Mouse (Mus musculus): ENCODE data around the gene D130043K22Rik. TPM values are rescaled to one million over a fixed set of nuclear protein-coding genes. Genes with fewer than 3 reads are reported as not detected.

Gene D130043K22Rik
- polyA plus RNA-seq, 1 experiment from 2014 or later: 0.48 TPM

DNA sequence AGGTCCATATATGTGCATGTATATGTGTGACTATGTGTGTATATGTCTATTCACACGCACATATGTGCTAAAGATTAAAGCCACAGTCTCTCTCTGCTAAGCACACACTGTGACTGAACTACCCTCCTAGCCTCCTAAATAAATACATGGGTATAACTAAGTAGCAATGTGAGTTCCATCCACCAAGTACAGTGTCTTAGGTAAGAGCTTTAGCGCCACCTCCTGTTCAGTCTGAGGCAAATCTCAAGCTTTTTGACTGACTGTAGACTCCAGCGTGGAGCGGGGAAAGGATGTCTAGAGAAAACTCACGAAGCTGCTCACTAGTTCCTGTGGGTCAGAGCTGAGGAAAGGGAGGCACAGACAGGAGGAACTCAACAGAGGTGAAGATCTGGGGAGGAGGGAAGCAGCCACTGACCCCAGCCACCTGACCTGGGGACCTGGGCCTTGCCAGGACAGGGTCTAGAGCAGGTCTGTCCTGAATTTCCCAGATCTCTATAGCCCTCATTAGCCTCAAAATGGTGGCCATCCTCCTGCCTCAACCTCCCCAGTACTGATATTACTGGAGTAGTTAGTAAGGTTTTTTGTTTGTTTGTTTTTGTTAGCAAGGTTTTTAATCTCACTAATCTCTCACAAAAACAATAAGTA, 75.5 kb downstream of the D130043K22Rik start:
- H3K4me3 ChIP-seq: no peak overlapping the region
- no peaks in the 10 kb centered on the region for H3K4me1 ChIP-seq
- peak; percentile 39 for DNase-seq (ENCODE audit: low spot score)
- H3K9me3 ChIP-seq (replicated peaks): no peaks in the 10 kb centered on the region
- WGBS: 31% methylated on average over 5 of the region's 5 CpGs
- H3K27me3 ChIP-seq (ENCODE audit: low read depth, poor library complexity, severe bottlenecking): no peaks in the 10 kb centered on the region
- no peak overlapping the region for H3K27ac ChIP-seq (replicated peaks)
- peaks cover 55% of the 10 kb centered on the region for H3K36me3 ChIP-seq

- 90% methylated on average over 6 of the region's 6 CpGs for WGBS
- H3K4me3 ChIP-seq: no peak overlapping the region
- H3K36me3 ChIP-seq: peaks cover 60% of the 10 kb centered on the region
- H3K9me3 ChIP-seq (replicated peaks): no peaks in the 10 kb centered on the region
- no peaks in the 10 kb centered on the region for H3K27me3 ChIP-seq (ENCODE audit: low read depth, poor library complexity, severe bottlenecking)
- H3K27ac ChIP-seq (replicated peaks): no peak overlapping the region
- H3K4me1 ChIP-seq: no peaks in the 10 kb centered on the region
- no peak for DNase-seq (ENCODE audit: low spot score)
Observed at GRCm38 (mm10) chr13:24921281-24921680, 76.3 kb downstream of the D130043K22Rik start.

DNA sequence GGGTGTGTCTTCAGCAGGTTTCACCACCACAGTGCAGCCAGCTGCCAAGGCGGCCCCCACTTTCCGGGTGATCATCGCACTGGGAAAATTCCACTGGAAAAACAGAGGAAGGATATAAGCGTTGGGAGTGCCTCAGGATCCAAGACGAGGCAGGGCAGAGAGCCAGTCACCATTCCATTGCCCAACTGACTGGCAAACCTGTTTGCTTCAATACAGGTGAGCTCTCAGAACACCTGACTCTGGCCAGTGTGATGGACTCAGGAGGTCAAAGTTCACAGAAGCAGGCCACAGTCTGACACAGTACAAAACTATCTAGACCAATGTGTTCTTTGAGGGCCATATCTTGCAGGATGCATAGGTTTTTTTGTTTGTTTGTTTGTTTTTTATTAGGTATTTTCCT, 79.1 kb downstream of the D130043K22Rik start:
- Histone ChIP-seq H3K27ac (replicated peaks) (no peak overlapping the region), H3K27me3 (ENCODE audit: low read depth, poor library complexity, severe bottlenecking) (no peaks in the 10 kb centered on the region), H3K9me3 (replicated peaks) (no peaks in the 10 kb centered on the region), H3K4me1 (no peaks in the 10 kb centered on the region), H3K36me3 (peaks cover 45% of the 10 kb centered on the region), H3K4me3 (no peak overlapping the region)
- no peak for DNase-seq (ENCODE audit: low spot score)
- 94% methylated on average over 5 of the region's 5 CpGs for WGBS

GRCm38 (mm10) chr13:24930591-24930990, 85.7 kb downstream of the D130043K22Rik start:
- Histone ChIP-seq H3K27ac (replicated peaks) (no peak overlapping the region), H3K4me3 (no peak overlapping the region), H3K9me3 (replicated peaks) (no peaks in the 10 kb centered on the region), H3K36me3 (peaks cover 14% of the 10 kb centered on the region), H3K27me3 (ENCODE audit: low read depth, poor library complexity, severe bottlenecking) (no peaks in the 10 kb centered on the region), H3K4me1 (no peaks in the 10 kb centered on the region)
- no peak for DNase-seq (ENCODE audit: low spot score)

- Histone ChIP-seq H3K27me3 (ENCODE audit: low read depth, poor library complexity, severe bottlenecking) (peaks cover 5% of the 10 kb centered on the region), H3K4me1 (peaks cover 17% of the 10 kb centered on the region), H3K27ac (replicated peaks) (no peak overlapping the region), H3K36me3 (peaks cover 15% of the 10 kb centered on the region; the same call in 1 of the 2 replicates), H3K9me3 (replicated peaks) (no peaks in the 10 kb centered on the region), H3K4me3 (no peak overlapping the region)
- 95% methylated on average over 7 of the region's 7 CpGs for WGBS
- no peak for DNase-seq (ENCODE audit: low spot score)
Observed at GRCm38 (mm10) chr13:24933199-24933598, 88.3 kb downstream of the D130043K22Rik start.

DNA sequence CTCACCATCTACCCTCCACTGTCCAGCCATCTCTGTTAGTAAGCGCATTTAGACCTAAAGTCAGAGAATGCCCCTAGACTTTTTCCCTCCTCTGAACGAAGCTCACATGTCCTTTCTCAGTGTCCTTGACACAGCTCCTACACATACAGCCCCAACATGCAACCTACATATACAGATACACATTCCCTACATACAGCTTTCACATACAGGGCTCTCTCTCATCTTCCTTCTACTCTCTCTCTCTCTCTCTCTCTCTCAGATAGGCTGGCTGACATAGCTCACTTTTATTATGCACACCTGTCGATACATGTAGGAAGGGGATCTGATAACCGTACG, 91.8 kb downstream of the D130043K22Rik start:
- H3K36me3 ChIP-seq: peaks cover 15% of the 10 kb centered on the region; the same call in 1 of the 2 replicates
- H3K4me3 ChIP-seq: peak overlapping the region; percentile 89
- H3K9me3 ChIP-seq (replicated peaks): no peaks in the 10 kb centered on the region
- no peak for DNase-seq (ENCODE audit: low spot score)
- H3K27me3 ChIP-seq (ENCODE audit: low read depth, poor library complexity, severe bottlenecking): peaks cover 10% of the 10 kb centered on the region
- H3K4me1 ChIP-seq: peaks cover 22% of the 10 kb centered on the region
- whole genome bisulfite sequencing: 64% methylated on average over 5 of the region's 5 CpGs
- H3K27ac ChIP-seq (replicated peaks): peak overlapping the region; percentile 92; the same call in 1 of the 2 replicates

DNA sequence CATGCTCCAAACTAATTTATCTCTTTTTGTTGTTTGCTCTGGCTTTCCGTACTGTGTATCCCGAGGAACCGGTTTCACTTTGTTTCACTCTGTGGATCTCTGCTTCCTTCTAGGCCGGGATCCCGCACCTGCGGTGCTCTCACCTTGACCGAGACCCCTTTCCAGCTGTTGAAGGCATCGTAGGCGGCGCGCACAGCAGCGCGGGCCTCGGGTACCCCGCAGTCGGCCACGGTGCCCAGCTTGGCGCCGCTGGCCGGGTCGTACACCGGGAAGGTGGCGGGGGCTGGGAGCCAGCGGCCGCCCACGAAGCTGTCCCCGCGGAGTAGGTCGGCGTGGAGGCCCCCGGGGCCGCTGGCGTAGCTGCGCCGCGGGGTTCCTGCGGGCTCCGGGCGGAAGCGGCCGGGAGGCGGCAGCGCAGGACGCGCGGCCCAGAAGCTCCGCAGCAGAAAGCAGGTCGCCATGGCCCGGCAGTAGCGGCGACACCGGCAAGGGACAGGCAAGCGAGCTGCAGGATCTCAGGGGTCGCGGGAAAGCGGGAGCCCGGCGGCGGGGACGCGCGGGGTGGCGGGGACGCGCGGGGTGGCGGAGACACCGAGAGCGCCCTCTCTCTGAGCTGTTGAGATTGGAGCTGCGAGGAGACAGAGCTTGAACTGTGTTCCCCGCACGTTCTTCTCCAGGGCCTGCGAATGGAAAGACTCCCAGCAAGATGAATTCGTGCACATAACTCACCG, 92.3 kb downstream of the D130043K22Rik start, which contains the start of gene Aldh5a1:
Gene Aldh5a1 (minus strand): TSS at position 554 of the 731 bp plus-strand sequence.
- WGBS: under 1% methylated on average over 75 of the region's 75 CpGs
- Histone ChIP-seq H3K4me3 (peak within 1 kb of the TSS; percentile 89), H3K27ac (replicated peaks) (peak within 1 kb of the TSS; percentile 92), H3K36me3 (peaks cover 15% of the 10 kb centered on the region; the same call in 1 of the 2 replicates), H3K4me1 (peaks cover 22% of the 10 kb centered on the region), H3K9me3 (replicated peaks) (no peaks in the 10 kb centered on the region), H3K27me3 (ENCODE audit: low read depth, poor library complexity, severe bottlenecking) (peaks cover 10% of the 10 kb centered on the region)
- peak; percentile 86 for DNase-seq (ENCODE audit: low spot score)

DNA sequence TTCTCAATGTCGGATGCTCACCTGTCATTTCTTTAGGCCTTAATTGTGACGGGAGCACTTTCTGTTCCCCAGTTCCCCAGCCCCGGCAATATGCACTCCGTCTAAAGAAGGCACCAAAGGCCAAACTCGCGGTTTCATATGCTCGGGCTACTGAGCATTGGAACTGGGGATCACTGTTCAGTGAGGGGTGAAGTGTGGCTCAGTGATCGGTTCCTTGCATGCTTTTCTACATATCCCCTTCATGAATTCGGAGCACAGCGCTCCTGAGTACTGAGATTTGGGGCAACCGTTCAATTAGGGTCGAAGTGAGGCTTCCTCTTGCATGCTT, 92.9 kb downstream of the D130043K22Rik start:
- Histone ChIP-seq H3K36me3 (peaks cover 15% of the 10 kb centered on the region; the same call in 1 of the 2 replicates), H3K9me3 (replicated peaks) (no peaks in the 10 kb centered on the region), H3K4me1 (peaks cover 27% of the 10 kb centered on the region), H3K27ac (replicated peaks) (peak overlapping the region; percentile 92), H3K27me3 (ENCODE audit: low read depth, poor library complexity, severe bottlenecking) (peaks cover 10% of the 10 kb centered on the region), H3K4me3 (peak overlapping the region; percentile 89)
- 19% methylated on average over 12 of the region's 12 CpGs for WGBS
- DNase-seq (ENCODE audit: low spot score): no peak

DNA sequence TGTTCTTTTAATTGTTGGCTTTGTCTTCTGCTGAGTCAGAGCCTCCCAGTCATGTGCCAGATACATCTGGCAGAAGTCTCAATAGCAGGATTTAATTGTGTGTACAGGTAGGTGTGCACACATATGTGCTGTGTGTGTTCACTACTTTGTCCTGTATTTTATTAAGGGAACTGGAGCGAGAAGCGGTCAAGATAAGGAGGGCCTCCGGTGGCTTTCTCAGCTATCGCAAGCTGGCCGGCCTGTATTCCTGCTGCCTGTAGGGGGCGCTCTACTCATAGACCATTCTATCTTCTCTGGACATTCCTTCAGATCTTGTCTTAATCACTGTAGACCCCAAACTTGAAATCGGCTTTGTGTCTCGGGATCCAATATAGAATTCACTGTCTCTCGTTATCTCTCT, 93.7 kb downstream of the D130043K22Rik start:
- peaks cover 10% of the 10 kb centered on the region for H3K27me3 ChIP-seq (ENCODE audit: low read depth, poor library complexity, severe bottlenecking)
- H3K9me3 ChIP-seq (replicated peaks): no peaks in the 10 kb centered on the region
- 32% methylated on average over 9 of the region's 9 CpGs for WGBS
- H3K27ac ChIP-seq (replicated peaks): no peak overlapping the region
- peaks cover 15% of the 10 kb centered on the region; the same call in 1 of the 2 replicates for H3K36me3 ChIP-seq
- H3K4me1 ChIP-seq: peaks cover 28% of the 10 kb centered on the region
- peak; percentile 70 for DNase-seq (ENCODE audit: low spot score)
- H3K4me3 ChIP-seq: no peak overlapping the region

DNA sequence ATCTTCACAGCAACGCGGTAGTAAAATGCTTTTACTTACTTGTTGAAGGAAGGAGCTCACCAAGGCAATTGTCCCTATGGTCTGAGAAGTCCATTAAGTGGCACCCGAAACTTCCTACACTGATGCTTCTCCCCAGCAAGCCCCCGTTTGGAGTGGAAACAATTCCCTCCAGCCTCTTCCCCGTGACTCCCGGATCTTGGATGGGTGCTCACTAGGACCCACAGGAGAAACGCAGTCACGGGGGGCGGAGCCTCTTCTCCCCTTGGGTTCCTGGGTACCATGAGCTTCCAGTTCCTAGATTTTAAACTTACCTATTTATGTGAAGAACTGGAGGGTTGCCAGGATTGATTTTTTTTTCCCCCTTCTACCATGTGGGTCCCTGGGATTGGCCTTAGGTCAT, 94.5 kb downstream of the D130043K22Rik start:
- H3K27ac ChIP-seq (replicated peaks): no peak overlapping the region
- no peak overlapping the region for H3K4me3 ChIP-seq
- no peaks in the 10 kb centered on the region for H3K9me3 ChIP-seq (replicated peaks)
- H3K36me3 ChIP-seq: peaks cover 12% of the 10 kb centered on the region; the same call in 1 of the 2 replicates
- DNase-seq (ENCODE audit: low spot score): no peak
- H3K4me1 ChIP-seq: peaks cover 28% of the 10 kb centered on the region
- peaks cover 10% of the 10 kb centered on the region for H3K27me3 ChIP-seq (ENCODE audit: low read depth, poor library complexity, severe bottlenecking)
- WGBS: 89% methylated on average over 9 of the region's 9 CpGs

DNA sequence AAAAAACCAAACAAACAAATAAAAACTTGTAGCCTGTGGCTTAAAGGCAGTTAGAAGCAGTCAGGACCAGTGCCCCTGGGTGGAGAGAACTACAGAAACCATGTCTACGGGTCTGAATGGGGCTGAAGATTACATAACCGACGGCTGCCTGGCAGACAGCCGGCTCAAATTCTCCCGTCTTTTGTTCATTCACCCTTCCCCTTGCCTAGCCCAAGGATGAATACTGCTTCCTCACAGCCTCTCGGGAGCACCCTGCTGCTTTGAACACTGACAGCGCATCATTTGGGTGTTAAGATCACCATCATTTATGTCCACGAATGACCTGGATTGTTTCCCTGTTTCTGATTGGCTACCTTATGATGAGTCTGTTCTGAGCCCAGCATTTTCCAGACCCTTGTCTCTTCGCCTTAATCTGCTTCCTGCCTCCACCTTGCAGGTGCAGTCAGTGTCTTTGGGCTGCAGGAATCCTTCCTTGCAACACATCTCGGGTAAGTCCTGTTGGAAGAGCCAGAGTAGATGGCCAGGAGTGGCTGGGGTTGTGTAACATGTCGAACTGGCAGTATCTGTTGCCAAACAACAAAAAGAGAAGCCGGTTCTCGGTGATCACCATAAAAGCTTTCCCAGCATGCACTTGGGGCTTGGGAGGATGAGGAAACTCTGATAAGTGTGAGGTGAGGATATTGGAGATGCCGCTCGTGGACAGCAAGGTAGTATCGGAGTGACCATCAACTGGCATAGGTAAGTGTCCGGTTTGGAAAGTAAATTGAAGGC, 97.8 kb downstream of the D130043K22Rik start, which contains the start of gene Gpld1:
Gene Gpld1 (plus strand): TSS at position 641 of the 771 bp plus-strand sequence.
- Histone ChIP-seq H3K27me3 (ENCODE audit: low read depth, poor library complexity, severe bottlenecking) (peaks cover 10% of the 10 kb centered on the region), H3K4me1 (peaks cover 16% of the 10 kb centered on the region), H3K4me3 (no peak within 1 kb of the TSS), H3K9me3 (replicated peaks) (no peaks in the 10 kb centered on the region), H3K27ac (replicated peaks) (no peak within 1 kb of the TSS), H3K36me3 (no peaks in the 10 kb centered on the region)
- WGBS: 66% methylated on average over 17 of the region's 17 CpGs
- DNase-seq (ENCODE audit: low spot score): no peak

- Histone ChIP-seq H3K9me3 (replicated peaks) (no peaks in the 10 kb centered on the region), H3K4me1 (peaks cover 11% of the 10 kb centered on the region), H3K4me3 (no peak overlapping the region), H3K27me3 (ENCODE audit: low read depth, poor library complexity, severe bottlenecking) (peaks cover 4% of the 10 kb centered on the region), H3K27ac (replicated peaks) (no peak overlapping the region), H3K36me3 (no peaks in the 10 kb centered on the region)
- WGBS: 84% methylated on average over 8 of the region's 8 CpGs
- no peak for DNase-seq (ENCODE audit: low spot score)
Observed at GRCm38 (mm10) chr13:24943303-24943702, 98.4 kb downstream of the D130043K22Rik start.

All from midbrain, embryonic 10.5 days (tissue).